Mouse (Mus musculus): ENCODE measurements around the gene Mccc2. TPM values are rescaled to one million over a fixed set of nuclear protein-coding genes. Genes with fewer than 3 reads are reported as not detected.

The Mccc2 gene
- 35.4 TPM for polyA plus RNA-seq (2014; fragmentation: Illumina TruSeq; extraction: RNeasy Lipid Tissue Mini Kit (QIAGEN cat#74804); ENCODE audit: low replicate concordance)

GRCm38 (mm10) chr13:100014906-100015895 lies at the start of gene Mccc2:
Mccc2 (minus strand) TSS chr13:100015639.

DNA sequence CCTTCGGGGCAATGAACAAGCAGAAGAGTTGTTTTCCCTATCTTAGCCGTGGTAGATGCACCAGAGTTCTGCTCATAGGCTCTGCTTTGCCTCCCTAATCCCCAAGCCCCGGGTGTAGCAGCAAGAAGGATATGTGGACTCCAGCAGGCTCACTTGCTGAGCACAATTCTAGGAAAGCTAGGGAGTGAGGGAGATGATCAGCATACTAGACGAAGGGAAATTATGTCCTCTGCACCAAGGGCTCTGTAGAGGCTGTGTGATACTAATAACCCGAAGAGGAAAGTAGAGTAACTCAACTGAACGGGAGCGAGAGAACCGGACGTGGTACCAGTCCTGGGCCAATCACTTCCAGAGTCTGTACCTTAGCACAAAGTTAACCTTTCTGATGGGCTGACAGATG lies 114.5 kb downstream of the Mccc2 start, which contains the start of gene Cartpt:
Cartpt (minus strand) TSS at position 127 of the 400 bp plus-strand sequence.

Other genes with a start within 250 kb of the Mccc2 start
- 1.4 TPM for gene Cartpt, start 114.5 kb downstream of the Mccc2 start, polyA plus RNA-seq (2014; fragmentation: Illumina TruSeq; extraction: RNeasy Lipid Tissue Mini Kit (QIAGEN cat#74804); ENCODE audit: low replicate concordance)
- gene Bdp1, start 88.4 kb upstream of the Mccc2 start, polyA plus RNA-seq (2014; fragmentation: Illumina TruSeq; extraction: RNeasy Lipid Tissue Mini Kit (QIAGEN cat#74804); ENCODE audit: low replicate concordance) = 44.3 TPM
- 115 TPM for gene Serf1, start 92.4 kb upstream of the Mccc2 start, polyA plus RNA-seq (2014; fragmentation: Illumina TruSeq; extraction: RNeasy Lipid Tissue Mini Kit (QIAGEN cat#74804); ENCODE audit: low replicate concordance)
- 56.8 TPM for gene Smn1, start 109.2 kb upstream of the Mccc2 start, polyA plus RNA-seq (2014; fragmentation: Illumina TruSeq; extraction: RNeasy Lipid Tissue Mini Kit (QIAGEN cat#74804); ENCODE audit: low replicate concordance)
- 64.9 TPM for gene Naip2, start 186.5 kb upstream of the Mccc2 start, polyA plus RNA-seq (2014; fragmentation: Illumina TruSeq; extraction: RNeasy Lipid Tissue Mini Kit (QIAGEN cat#74804); ENCODE audit: low replicate concordance)
- 158 TPM for gene Naip5, start 230.7 kb upstream of the Mccc2 start, polyA plus RNA-seq (2014; fragmentation: Illumina TruSeq; extraction: RNeasy Lipid Tissue Mini Kit (QIAGEN cat#74804); ENCODE audit: low replicate concordance)

Data from small intestine, adult 10 weeks (tissue).